ENCODE assay signal across 20 mouse cellular contexts in genomic region chr13:30252692-30253091, GRCm38 (mm10).
DNase-seq lines count a peak whose midpoint lies in the region; ATAC-seq and TF ChIP-seq lines count a peak whose summit lies in the region.
"Had no signal": no experiment of that assay in that cellular context is flagged by ENCODE, and none has a peak within 500 bp of the region (broad histone marks: within the 10 kb centered on the region; RNA-seq: fewer than 3 reads in every experiment).

No protein-coding gene starts in this region.

- WGBS in lung, embryonic 14.5 days = 15% methylated on average over 3 of the region's 3 CpGs
- 29% methylated on average over 3 of the region's 3 CpGs for WGBS in lung, adult 2 months
- 14% methylated on average over 3 of the region's 3 CpGs for WGBS in lung, postnatal 0 days
- 59% methylated on average over 3 of the region's 3 CpGs for WGBS in hindbrain, embryonic 16.5 days

- no peak overlapping the region for H3K9ac ChIP-seq in lung, embryonic 14.5 days
- no peak overlapping the region for H3K9ac ChIP-seq in lung, postnatal 0 days (replicated peaks; ENCODE audit: low read depth)
- H3K9ac ChIP-seq in hindbrain, embryonic 16.5 days (ENCODE audit: low read depth, low read length) = no peak overlapping the region
- H3K9ac ChIP-seq: forebrain, embryonic 13.5 days; heart, embryonic 15.5 days; hindbrain, embryonic 13.5 days had no signal

- H3K4me2 ChIP-seq in lung, embryonic 14.5 days = no peak overlapping the region
- H3K4me2 ChIP-seq in lung, postnatal 0 days (replicated peaks; ENCODE audit: low read depth, low read length) = 0 out of 2 replicates have a peak overlapping the region, but pooled peaks have one; percentile 6
- no peak overlapping the region for H3K4me2 ChIP-seq in hindbrain, embryonic 16.5 days (ENCODE audit: low read length)
- H3K4me2 ChIP-seq: forebrain, embryonic 13.5 days; heart, embryonic 15.5 days; hindbrain, embryonic 13.5 days had no signal

- no peak for TF ChIP-seq CTCF in lung, embryonic 14.5 days (IDR thresholded peaks at IDR 0.05; ENCODE audit: low read depth)
- no peak for TF ChIP-seq CTCF in lung, adult 2 months (IDR thresholded peaks at IDR 0.05; ENCODE audit: insufficient read depth, low read length)
- no peak for TF ChIP-seq CTCF in lung, postnatal 0 days (IDR thresholded peaks at IDR 0.05)

- no peaks in the 10 kb centered on the region for H3K36me3 ChIP-seq in lung, embryonic 14.5 days (ENCODE audit: insufficient read depth)
- H3K36me3 ChIP-seq in lung, postnatal 0 days (ENCODE audit: insufficient read depth, low read length) = no peaks in the 10 kb centered on the region
- no peaks in the 10 kb centered on the region for H3K36me3 ChIP-seq in hindbrain, embryonic 16.5 days (ENCODE audit: control insufficient read depth, insufficient read depth, low read length)
- H3K36me3 ChIP-seq: heart, embryonic 15.5 days; hindbrain, embryonic 13.5 days; limb, embryonic 10.5 days; midbrain, embryonic 10.5 days had no signal

- no peak for TF ChIP-seq POLR2A in lung, adult 2 months (IDR thresholded peaks at IDR 0.05; ENCODE audit: borderline replicate concordance, extremely low read depth, low read depth, low read length)

- peaks cover 27% of the 10 kb centered on the region for H3K4me1 ChIP-seq in lung, embryonic 14.5 days (ENCODE audit: insufficient read depth)
- H3K4me1 ChIP-seq in lung, adult 2 months (ENCODE audit: control insufficient read depth, insufficient read depth, low read length) = no peaks in the 10 kb centered on the region; the same call in 1 of the 2 replicates
- no peaks in the 10 kb centered on the region; the same call in 1 of the 2 replicates for H3K4me1 ChIP-seq in lung, postnatal 0 days (ENCODE audit: insufficient read depth, low read depth, low read length)
- no peaks in the 10 kb centered on the region for H3K4me1 ChIP-seq in hindbrain, embryonic 16.5 days (ENCODE audit: control insufficient read depth, insufficient read depth, low read depth, low read length)

- ATAC-seq in lung, embryonic 14.5 days (ENCODE audit: insufficient read depth) = no peak
- ATAC-seq in lung, postnatal 0 days = peak; percentile 63
- no peak for ATAC-seq in hindbrain, embryonic 16.5 days
- ATAC-seq: forebrain, embryonic 13.5 days; Patski had no signal

- H3K27me3 ChIP-seq in lung, embryonic 14.5 days (ENCODE audit: insufficient read depth, low read length) = no peaks in the 10 kb centered on the region
- no peaks in the 10 kb centered on the region for H3K27me3 ChIP-seq in lung, postnatal 0 days (replicated peaks; ENCODE audit: insufficient read depth, low read length)
- H3K27me3 ChIP-seq in hindbrain, embryonic 16.5 days (replicated peaks; ENCODE audit: control insufficient read depth, insufficient read depth, low read length) = no peaks in the 10 kb centered on the region
- H3K27me3 ChIP-seq: forebrain, embryonic 13.5 days; heart, embryonic 15.5 days; Patski had no signal

- TF ChIP-seq EP300 in lung, postnatal 0 days (IDR thresholded peaks at IDR 0.05) = 0 out of 2 replicates have a peak, but pooled peaks have one; percentile 32

- H3K9me3 ChIP-seq in lung, embryonic 14.5 days (ENCODE audit: low read depth, low read length) = no peaks in the 10 kb centered on the region
- no peaks in the 10 kb centered on the region for H3K9me3 ChIP-seq in lung, postnatal 0 days (ENCODE audit: low read length)
- no peaks in the 10 kb centered on the region for H3K9me3 ChIP-seq in hindbrain, embryonic 16.5 days (ENCODE audit: control insufficient read depth, low read length)
- H3K9me3 ChIP-seq: forebrain, embryonic 13.5 days; heart, embryonic 15.5 days; hindbrain, embryonic 13.5 days; limb, embryonic 10.5 days; midbrain, embryonic 10.5 days had no signal

- peak overlapping the region; percentile 39; the same call in 1 of the 2 replicates for H3K27ac ChIP-seq in lung, embryonic 14.5 days (ENCODE audit: low read depth)
- H3K27ac ChIP-seq in lung, postnatal 0 days (ENCODE audit: low read length) = peak overlapping the region; percentile 43; the same call in 1 of the 2 replicates
- H3K27ac ChIP-seq in hindbrain, embryonic 16.5 days (ENCODE audit: low read depth, low read length) = no peak overlapping the region
- H3K27ac ChIP-seq: forebrain, embryonic 13.5 days; heart, embryonic 15.5 days; hindbrain, embryonic 13.5 days; limb, embryonic 10.5 days; midbrain, embryonic 10.5 days; stomach, postnatal 0 days had no signal

- intact Hi-C loops in heart, postnatal 36 days (cut with DNase I) = loop anchor here (5.0 kb wide), 1 partner anchor 395 kb away; the partner anchor contains the start of gene Cdkal1

- H3K4me3 ChIP-seq in lung, embryonic 14.5 days (ENCODE audit: low read depth, low read length) = no peak overlapping the region
- no peak overlapping the region for H3K4me3 ChIP-seq in lung, adult 2 months (replicated peaks; ENCODE audit: extremely low read depth, low read depth, low read length)
- no peak overlapping the region for H3K4me3 ChIP-seq in lung, postnatal 0 days (ENCODE audit: low read depth, low read length)
- no peak overlapping the region for H3K4me3 ChIP-seq in hindbrain, embryonic 16.5 days (ENCODE audit: low read length)
- H3K4me3 ChIP-seq: forebrain, embryonic 13.5 days; heart, embryonic 15.5 days; hindbrain, embryonic 13.5 days; limb, embryonic 10.5 days; midbrain, embryonic 10.5 days had no signal

- DNase-seq in heart, adult 11 months = peak; percentile 85
- no peak for DNase-seq in heart, postnatal 36 days
- peak; percentile 56 for DNase-seq in lung, embryonic 14.5 days
- no peak for DNase-seq in lung, adult 2 months
- DNase-seq in lung, postnatal 0 days (ENCODE audit: low spot score) = peak; percentile 75
- DNase-seq in yolk sac, embryonic 10.5 days (ENCODE audit: low spot score) = peak; percentile 19
- DNase-seq: cerebellum, adult 2 months; cerebellum, postnatal 36 days; gastrocnemius, postnatal 14 days; kidney, adult 8-10 months; kidney, postnatal 14 days; right cerebral cortex, postnatal 4 days had no signal

Comparison
In these comparisons a context has a peak if more than half of its experiments do, and no peak if none do; other contexts are left out.
1. DNase-seq: peak in heart, adult 11 months (single experiment), lung, embryonic 14.5 days (single experiment), lung, postnatal 0 days (single experiment) and yolk sac, embryonic 10.5 days (single experiment); none in heart, postnatal 36 days (0 of 2) and lung, adult 2 months (single experiment).